Mouse (Mus musculus) ovary, adult 2 months (tissue): ENCODE results near the gene Hist2h3b. TPM values are rescaled to one million over a fixed set of nuclear protein-coding genes. Genes with fewer than 3 reads are reported as not detected.

Experiments used
- polyA plus RNA-seq: library from polyadenylated mRNA; depleted of rRNA; stranded (reverse); fragments of >200 nt; gene quantifications from 2 replicates; pipeline ENCODE4 v1.2.3, GENCODE M21; 2012; rRNA removed

Hist2h3b gene
- 118 and 152 TPM in 2 replicates for polyA plus RNA-seq

GRCm38 (mm10) chr3:96268051-96268775 is at the start of gene Hist2h3b:
Hist2h3b (plus strand) TSS chr3:96268654.

GRCm38 (mm10) chr3:96219661-96220130 is 48.8 kb upstream of the Hist2h3b start, which contains the start of the genes Bola1 and Hist2h2ab:
Bola1 (minus strand) TSS chr3:96219709.
Hist2h2ab (plus strand) TSS chr3:96219865.

GRCm38 (mm10) chr3:96220765-96221639 is 47.5 kb upstream of the Hist2h3b start, which contains the start of the genes Hist2h2ac and Hist2h2be:
Hist2h2ac (minus strand) TSS chr3:96220880.
Hist2h2be (plus strand) TSS chr3:96221119.

GRCm38 (mm10) chr3:96238954-96239793 is 29.3 kb upstream of the Hist2h3b start, which contains the start of gene Hist2h3c2:
Hist2h3c2 (minus strand) TSS chr3:96239127.

GRCm38 (mm10) chr3:96239949-96240798 is 28.3 kb upstream of the Hist2h3b start, which contains the start of gene Hist2h2aa2:
Hist2h2aa2 (minus strand) TSS chr3:96240276.

GRCm38 (mm10) chr3:96245003-96245886 is 23.2 kb upstream of the Hist2h3b start, which contains the start of gene Hist2h2aa1:
Hist2h2aa1 (plus strand) TSS chr3:96245497.

GRCm38 (mm10) chr3:96246427-96246856 is 22.0 kb upstream of the Hist2h3b start, which contains the start of gene Hist2h3c1:
Hist2h3c1 (plus strand) TSS chr3:96246685.

GRCm38 (mm10) chr3:96262979-96263550 is 5.4 kb upstream of the Hist2h3b start, which contains the start of gene Hist2h4:
Hist2h4 (minus strand) TSS chr3:96263311.

GRCm38 (mm10) chr3:96269511-96270474 is 1.3 kb downstream of the Hist2h3b start, which contains the start of gene Hist2h2bb:
Hist2h2bb (plus strand) TSS chr3:96269752.

GRCm38 (mm10) chr3:96293787-96294186 is 25.3 kb downstream of the Hist2h3b start, which contains the start of gene Fcgr1:
Fcgr1 (minus strand) TSS chr3:96293969.

Other genes starting within 250 kb of the Hist2h3b start
- gene Vps45, start 210.2 kb upstream of the Hist2h3b start, polyA plus RNA-seq: 2.9 and 3.2 TPM in 2 replicates
- 22.1 and 34.9 TPM in 2 replicates for gene Otud7b, start 164.1 kb upstream of the Hist2h3b start, polyA plus RNA-seq
- 14.5 and 15.9 TPM in 2 replicates for gene Mtmr11, start 106.7 kb upstream of the Hist2h3b start, polyA plus RNA-seq
- 122 and 154 TPM in 2 replicates for gene Sf3b4, start 96.3 kb upstream of the Hist2h3b start, polyA plus RNA-seq
- 5.5 and 5.7 TPM in 2 replicates for gene Sv2a, start 87.5 kb upstream of the Hist2h3b start, polyA plus RNA-seq
- 105 and 109 TPM in 2 replicates for gene Bola1, start 48.9 kb upstream of the Hist2h3b start, polyA plus RNA-seq
- 9.3 and 11.4 TPM in 2 replicates for gene Hist2h2ab, start 48.8 kb upstream of the Hist2h3b start, polyA plus RNA-seq
- 22.9 and 40.9 TPM in 2 replicates for gene Hist2h2ac, start 47.8 kb upstream of the Hist2h3b start, polyA plus RNA-seq
- gene Hist2h2be, start 47.5 kb upstream of the Hist2h3b start, polyA plus RNA-seq: 5.9 and 6.1 TPM in 2 replicates
- gene Hist2h3c2, start 29.5 kb upstream of the Hist2h3b start, polyA plus RNA-seq: 107 and 146 TPM in 2 replicates
- gene Hist2h2aa2, start 28.4 kb upstream of the Hist2h3b start, polyA plus RNA-seq: 214 and 474 TPM in 2 replicates
- gene Hist2h2aa1, start 23.2 kb upstream of the Hist2h3b start, polyA plus RNA-seq: 589 and 615 TPM in 2 replicates
- gene Hist2h3c1, start 22.0 kb upstream of the Hist2h3b start, polyA plus RNA-seq: not detected in 2 replicates
- 5.9 and 6.5 TPM in 2 replicates for gene Hist2h4, start 5.3 kb upstream of the Hist2h3b start, polyA plus RNA-seq
- 6.8 and 7.4 TPM in 2 replicates for gene Hist2h2bb, start 1.1 kb downstream of the Hist2h3b start, polyA plus RNA-seq
- gene Fcgr1, start 25.3 kb downstream of the Hist2h3b start, polyA plus RNA-seq: 3.9 and 5.4 TPM in 2 replicates
- gene BC107364, start 183.7 kb downstream of the Hist2h3b start, polyA plus RNA-seq: not detected in 2 replicates